Mouse (Mus musculus) heart, postnatal 0 days (tissue): ENCODE results near the gene Hspe1. TPM values are rescaled to one million over a fixed set of nuclear protein-coding genes. Genes with fewer than 3 reads are reported as not detected.

ENCODE experiments used
- ATAC-seq: fragments of 200-750 bp; cut with Nextera tagmentation; 2 replicates; pipeline ENCODE4 v1.8.0; 2017; ENCODE audit warnings: low read depth, moderate number of reproducible peaks, moderate library complexity; ENCODE audit not compliant: insufficient read depth
- DNase-seq: peaks from one replicate; pipeline ENCODE4 v3.0.0-alpha.2; 2016; ENCODE audit warnings: low spot score
- H3K27ac ChIP-seq: fragments of 300-500 bp; sonication (generic); 2 replicates; pipeline ENCODE4 v1.5.1; 2014; ENCODE audit warnings: low read depth, mild to moderate bottlenecking
- H3K27me3 ChIP-seq: fragments of 300-500 bp; sonication (generic); 2 replicates; pipeline ENCODE4 v1.6.1; 2014; ENCODE audit warnings: low read length, mixed read lengths; ENCODE audit not compliant: control insufficient read depth, insufficient read depth
- H3K36me3 ChIP-seq: fragments of 300-500 bp; sonication (generic); replicated peaks from 2 replicates; pipeline ENCODE4 v1.6.1; 2014; ENCODE audit warnings: low read length, mixed read lengths; ENCODE audit not compliant: control insufficient read depth, insufficient read depth
- H3K4me1 ChIP-seq: fragments of 300-500 bp; sonication (generic); 2 replicates; pipeline ENCODE4 v1.6.1; 2014; ENCODE audit warnings: antibody characterized with exemption; ENCODE audit not compliant: control insufficient read depth, insufficient read depth
- H3K4me2 ChIP-seq: fragments of 300-500 bp; sonication (generic); 2 replicates; pipeline ENCODE4 v1.6.1; 2014; ENCODE audit warnings: low read depth, mild to moderate bottlenecking, low read length, moderate library complexity
- H3K4me3 ChIP-seq: fragments of 300-500 bp; sonication (generic); 2 replicates; pipeline ENCODE4 v1.5.1; 2014; ENCODE audit warnings: low read depth, low read length
- H3K9ac ChIP-seq: fragments of 300-500 bp; sonication (generic); replicated peaks from 2 replicates; pipeline ENCODE4 v1.6.1; 2014; ENCODE audit warnings: low read depth, low read length, mixed read lengths
- H3K9me3 ChIP-seq: fragments of 300-500 bp; sonication (generic); replicated peaks from 2 replicates; pipeline ENCODE4 v1.6.1; 2016; ENCODE audit warnings: low read length; ENCODE audit not compliant: control insufficient read depth
- CTCF ChIP-seq: IDR thresholded peaks from 2 replicates; pipeline ENCODE4 v1.5.1; 2016; ENCODE audit warnings: antibody characterized with exemption, control low read depth, low read depth
- EP300 ChIP-seq: IDR thresholded peaks from 2 replicates; pipeline ENCODE4 v1.6.1; 2016; ENCODE audit warnings: antibody characterized with exemption, low read depth
- WGBS: fragments of 180-500 bp; shearing (Covaris S2); extraction: QIAGEN DNeasy Blood & Tissue Kit; methylation state at CpG from one replicate; pipeline ENCODE4 v1.1.7; 2014; 5-methylcytosine and 5-hydroxymethylcytosine counted together
- polyA plus RNA-seq: library from polyadenylated mRNA; unstranded; fragments of >200 nt; fragmentation: Nextera tagmentation; extraction: Ambion mirVana; gene quantifications from 2 replicates; pipeline ENCODE4 v1.2.1, GENCODE M21; 2015
- total RNA-seq: library from RNA; depleted of rRNA; stranded (reverse); fragments of >200 nt; gene quantifications from 2 replicates; pipeline ENCODE4 v1.2.3, GENCODE M21; 2014; ENCODE audit warnings: low replicate concordance

Gene Hspe1
- total and polyA plus RNA-seq, 2 experiments from 2014 or later, result 108 to 350 TPM

- Histone ChIP-seq H3K9ac (no peak overlapping the region), H3K4me2 (no peak overlapping the region), H3K9me3 (no peaks in the 10 kb centered on the region), H3K4me3 (no peak overlapping the region), H3K4me1 (peaks cover 10% of the 10 kb centered on the region; the same call in 1 of the 2 replicates), H3K27me3 (no peaks in the 10 kb centered on the region), H3K36me3 (peaks cover 15% of the 10 kb centered on the region), H3K27ac (no peak overlapping the region)
- DNase-seq (no peak), ATAC-seq (no peak)
- TF ChIP-seq EP300 (no peak), CTCF (no peak)
- 79% methylated on average over 2 of the region's 2 CpGs for WGBS
These were observed 4.1 kb downstream of the Hspe1 start for GRCm38 (mm10) chr1:55092056-55092455.

- Histone ChIP-seq H3K4me3 (no peak overlapping the region), H3K27me3 (no peaks in the 10 kb centered on the region), H3K9ac (no peak overlapping the region), H3K9me3 (no peaks in the 10 kb centered on the region), H3K36me3 (peaks cover 15% of the 10 kb centered on the region), H3K4me1 (peaks cover 10% of the 10 kb centered on the region; the same call in 1 of the 2 replicates), H3K27ac (no peak overlapping the region), H3K4me2 (no peak overlapping the region)
- TF ChIP-seq EP300 (no peak), CTCF (no peak)
- ATAC-seq (no peak), DNase-seq (no peak)
- WGBS, result 78% methylated on average over 1 of the region's 1 CpGs
These were observed 4.5 kb downstream of the Hspe1 start for GRCm38 (mm10) chr1:55092469-55092868.

GRCm38 (mm10) chr1:55106919-55107585, 19.1 kb downstream of the Hspe1 start:
- 79% methylated on average over 9 of the region's 9 CpGs for WGBS
- Histone ChIP-seq H3K36me3 (no peaks in the 10 kb centered on the region), H3K4me2 (no peak overlapping the region), H3K27me3 (no peaks in the 10 kb centered on the region), H3K27ac (no peak overlapping the region), H3K4me3 (no peak overlapping the region), H3K9me3 (no peaks in the 10 kb centered on the region), H3K9ac (no peak overlapping the region), H3K4me1 (no peaks in the 10 kb centered on the region)
- no peak for DNase-seq
- TF ChIP-seq CTCF (no peak), EP300 (no peak)
- ATAC-seq, result no peak

- Histone ChIP-seq H3K9me3 (no peaks in the 10 kb centered on the region), H3K9ac (no peak overlapping the region), H3K36me3 (no peaks in the 10 kb centered on the region), H3K27me3 (no peaks in the 10 kb centered on the region), H3K27ac (no peak overlapping the region), H3K4me1 (no peaks in the 10 kb centered on the region), H3K4me2 (no peak overlapping the region), H3K4me3 (no peak overlapping the region)
- 67% methylated on average over 1 of the region's 1 CpGs for WGBS
- ATAC-seq (no peak), DNase-seq (no peak)
- no peak for TF ChIP-seq EP300
- no peak for TF ChIP-seq CTCF
These were observed 19.7 kb downstream of the Hspe1 start for GRCm38 (mm10) chr1:55107644-55108043.

GRCm38 (mm10) chr1:55108473-55108872, 20.5 kb downstream of the Hspe1 start:
- no peak for ATAC-seq
- no peak for DNase-seq
- H3K9ac ChIP-seq, result no peak overlapping the region
- H3K4me2 ChIP-seq, result no peak overlapping the region
- H3K27ac ChIP-seq, result no peak overlapping the region
- TF ChIP-seq CTCF, result no peak
- TF ChIP-seq EP300, result no peak
- no peak overlapping the region for H3K4me3 ChIP-seq
- H3K36me3 ChIP-seq, result no peaks in the 10 kb centered on the region
- 47% methylated on average over 2 of the region's 2 CpGs for WGBS
- no peaks in the 10 kb centered on the region for H3K9me3 ChIP-seq
- no peaks in the 10 kb centered on the region for H3K27me3 ChIP-seq
- H3K4me1 ChIP-seq, result no peaks in the 10 kb centered on the region
